Mouse (Mus musculus): ENCODE measurements around the gene Rab6b. TPM values are rescaled to one million over a fixed set of nuclear protein-coding genes. Genes with fewer than 3 reads are reported as not detected.

Rab6b gene
- polyA plus RNA-seq, 1 experiment from 2014 or later = 3.9 TPM

DNA sequence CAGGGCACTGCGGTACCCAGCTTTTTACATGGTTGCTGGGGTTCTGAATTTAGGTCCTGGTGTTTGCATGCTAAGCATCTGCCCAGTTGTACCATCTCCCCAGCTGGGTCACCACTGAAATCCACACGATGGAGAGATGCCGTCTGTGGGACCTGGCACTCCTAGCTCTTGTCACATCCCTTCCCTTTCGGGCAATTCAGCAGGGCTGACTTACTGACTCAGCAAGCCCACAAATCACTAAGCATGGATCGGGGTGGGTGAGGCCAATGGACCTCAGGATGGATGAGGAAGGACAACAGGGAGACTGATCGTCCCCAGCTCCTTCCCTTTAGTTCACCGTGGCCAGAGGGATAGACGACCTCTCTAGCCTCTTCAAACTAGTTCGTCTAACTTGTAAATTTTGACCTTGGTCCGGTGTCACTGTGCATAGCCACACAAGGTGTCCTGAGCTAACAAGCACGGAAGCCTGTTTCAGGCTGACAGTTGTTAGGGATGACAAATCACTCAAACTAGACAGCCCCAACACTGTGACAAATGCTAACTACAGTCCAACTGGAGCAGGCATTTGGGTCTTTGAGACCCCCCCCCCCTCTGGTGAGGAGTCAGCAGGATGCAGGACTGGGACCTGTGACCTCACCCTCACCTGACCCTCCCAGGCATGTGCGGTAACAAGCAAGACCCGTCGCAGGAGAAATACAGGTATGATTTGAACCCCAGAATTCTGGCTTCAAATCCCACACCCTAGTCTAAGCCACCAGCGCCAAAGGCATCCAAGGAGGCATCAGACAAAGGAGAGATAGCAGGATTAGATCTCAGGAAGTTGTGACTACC lies 117.7 kb downstream of the Rab6b start:
- WGBS = 84% methylated on average over 15 of the region's 15 CpGs
- Histone ChIP-seq H3K36me3 (no peaks in the 10 kb centered on the region), H3K4me2 (no peak overlapping the region), H3K9ac (replicated peaks) (no peak overlapping the region), H3K9me3 (no peaks in the 10 kb centered on the region), H3K27ac (no peak overlapping the region), H3K4me3 (replicated peaks) (no peak overlapping the region), H3K4me1 (replicated peaks) (peaks cover 5% of the 10 kb centered on the region; the same call in 1 of the 2 replicates), H3K27me3 (no peaks in the 10 kb centered on the region)
- no peak for ATAC-seq (ENCODE audit: insufficient number of reproducible peaks, insufficient read depth, low FRiP score, low TSS enrichment, low read depth)

DNA sequence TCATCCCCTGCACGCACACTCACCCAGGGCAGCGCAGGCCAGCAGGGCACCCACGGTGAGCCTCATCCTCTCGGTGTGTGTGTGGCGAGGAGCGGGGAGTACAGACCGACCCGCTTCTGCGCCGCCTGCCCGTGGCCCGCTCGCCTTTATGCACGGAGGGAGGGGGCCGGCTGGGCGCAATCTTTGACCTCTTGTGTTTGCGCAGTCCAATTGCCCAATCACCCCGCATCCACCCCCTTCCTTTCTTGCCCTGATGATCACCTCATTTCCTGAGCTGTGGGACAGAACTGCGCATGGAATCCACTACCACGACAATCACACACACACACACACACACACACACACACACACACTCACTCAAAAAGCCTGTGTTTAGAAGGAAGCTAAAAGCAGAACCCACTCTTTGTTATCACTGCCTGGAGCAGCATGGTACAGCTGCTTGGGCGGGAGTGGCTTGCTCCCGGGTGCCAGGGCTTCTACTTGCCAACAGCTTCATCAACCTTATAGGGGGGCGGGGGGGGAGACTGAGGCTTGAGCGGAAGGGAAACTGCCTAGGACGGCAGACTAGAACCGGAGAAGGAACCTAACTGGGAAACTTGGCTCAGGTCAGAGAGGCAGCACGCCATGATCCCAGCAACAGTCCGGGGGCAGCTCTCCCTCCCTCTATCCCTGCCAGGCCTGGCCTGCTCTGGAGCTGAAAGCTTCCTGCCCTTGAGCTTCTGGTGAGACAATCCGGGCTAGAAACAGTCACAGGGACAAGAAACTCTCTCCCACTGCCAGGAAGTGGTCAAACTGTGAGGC lies 118.8 kb downstream of the Rab6b start, which contains the start of the genes Gm20425 and Trf:
Gene Gm20425 (minus strand): TSS at position 157 of the 801 bp plus-strand sequence.
Gene Trf (minus strand): TSS at position 294 of the 801 bp plus-strand sequence.
- 58% methylated on average over 29 of the region's 29 CpGs for WGBS
- Histone ChIP-seq H3K4me3 (replicated peaks) (no peak within 1 kb of the TSS), H3K9ac (replicated peaks) (no peak within 1 kb of the TSS), H3K27ac (peak within 1 kb of the TSS; percentile 35; the same call in 1 of the 2 replicates), H3K4me1 (replicated peaks) (peaks cover 10% of the 10 kb centered on the region; the same call in 1 of the 2 replicates), H3K4me2 (peak within 1 kb of the TSS; percentile 27; the same call in 1 of the 2 replicates), H3K36me3 (no peaks in the 10 kb centered on the region), H3K27me3 (no peaks in the 10 kb centered on the region), H3K9me3 (no peaks in the 10 kb centered on the region)
- ATAC-seq (ENCODE audit: insufficient number of reproducible peaks, insufficient read depth, low FRiP score, low TSS enrichment, low read depth) = no peak

DNA sequence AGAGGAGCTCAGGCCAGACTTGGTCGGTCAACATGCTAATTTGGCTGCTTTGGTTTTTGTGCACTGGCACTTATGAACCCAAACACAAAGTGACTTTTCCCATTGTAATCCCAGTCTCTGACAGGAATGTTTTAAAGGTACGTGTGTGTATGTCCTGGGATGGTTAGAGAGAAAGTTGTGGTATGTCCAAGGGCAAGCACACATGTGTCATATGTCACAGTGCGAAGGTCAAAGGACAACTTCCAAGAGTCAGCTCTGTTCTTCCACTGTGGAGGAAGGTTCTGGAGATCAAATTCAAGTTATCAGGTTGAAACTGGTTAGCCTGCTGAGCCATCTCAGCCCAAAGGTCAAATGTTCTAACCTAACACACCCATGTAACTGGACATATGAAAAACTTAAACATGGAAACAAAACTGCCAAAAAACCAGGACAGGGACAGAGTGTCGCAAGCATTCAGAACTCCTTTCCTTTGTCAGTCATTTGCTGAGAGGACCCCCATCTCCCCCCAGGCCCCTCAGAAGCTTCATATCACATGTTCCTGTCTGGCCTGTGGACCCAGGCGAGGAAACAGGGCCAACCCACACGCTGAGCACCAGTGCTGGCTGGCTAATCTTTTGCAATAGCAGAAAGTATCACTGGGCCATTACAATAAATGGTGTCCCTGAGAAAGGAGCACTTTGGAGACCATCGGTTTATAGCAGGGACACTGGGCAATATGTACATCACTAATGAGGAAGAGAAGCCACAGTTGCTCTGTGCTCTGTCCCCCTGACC lies 120.8 kb downstream of the Rab6b start:
- Histone ChIP-seq H3K4me1 (replicated peaks) (peaks cover 10% of the 10 kb centered on the region; the same call in 1 of the 2 replicates), H3K36me3 (no peaks in the 10 kb centered on the region), H3K9ac (replicated peaks) (no peak overlapping the region), H3K9me3 (no peaks in the 10 kb centered on the region), H3K27ac (no peak overlapping the region), H3K27me3 (no peaks in the 10 kb centered on the region), H3K4me2 (no peak overlapping the region), H3K4me3 (replicated peaks) (no peak overlapping the region)
- ATAC-seq (ENCODE audit: insufficient number of reproducible peaks, insufficient read depth, low FRiP score, low TSS enrichment, low read depth) = no peak
- WGBS = 86% methylated on average over 7 of the region's 7 CpGs

DNA sequence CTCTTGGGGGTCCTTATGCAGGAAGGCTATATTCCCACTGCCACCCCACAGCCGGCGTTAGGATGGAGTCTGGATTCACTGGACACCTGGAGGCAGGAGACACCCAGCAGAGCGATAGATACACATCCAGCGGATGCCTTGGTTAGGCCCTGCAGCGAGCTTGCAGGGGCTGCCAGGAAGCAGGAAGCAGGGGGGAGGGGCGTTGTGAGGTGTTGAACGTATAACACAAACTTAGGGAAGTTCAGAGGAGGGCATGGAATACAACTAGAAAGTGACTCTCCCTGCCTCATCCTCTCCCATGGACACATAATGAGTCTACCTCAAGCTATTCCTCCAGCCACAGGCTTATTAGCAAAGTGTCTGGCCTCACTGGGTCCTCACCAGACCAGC lies 121.4 kb downstream of the Rab6b start:
- H3K27me3 ChIP-seq = no peaks in the 10 kb centered on the region
- H3K27ac ChIP-seq = no peak overlapping the region
- H3K4me2 ChIP-seq = no peak overlapping the region
- H3K4me1 ChIP-seq (replicated peaks) = peaks cover 10% of the 10 kb centered on the region; the same call in 1 of the 2 replicates
- no peak overlapping the region for H3K9ac ChIP-seq (replicated peaks)
- ATAC-seq (ENCODE audit: insufficient number of reproducible peaks, insufficient read depth, low FRiP score, low TSS enrichment, low read depth) = no peak
- H3K36me3 ChIP-seq = no peaks in the 10 kb centered on the region
- WGBS = 61% methylated on average over 7 of the region's 7 CpGs
- no peaks in the 10 kb centered on the region for H3K9me3 ChIP-seq
- no peak overlapping the region for H3K4me3 ChIP-seq (replicated peaks)

DNA sequence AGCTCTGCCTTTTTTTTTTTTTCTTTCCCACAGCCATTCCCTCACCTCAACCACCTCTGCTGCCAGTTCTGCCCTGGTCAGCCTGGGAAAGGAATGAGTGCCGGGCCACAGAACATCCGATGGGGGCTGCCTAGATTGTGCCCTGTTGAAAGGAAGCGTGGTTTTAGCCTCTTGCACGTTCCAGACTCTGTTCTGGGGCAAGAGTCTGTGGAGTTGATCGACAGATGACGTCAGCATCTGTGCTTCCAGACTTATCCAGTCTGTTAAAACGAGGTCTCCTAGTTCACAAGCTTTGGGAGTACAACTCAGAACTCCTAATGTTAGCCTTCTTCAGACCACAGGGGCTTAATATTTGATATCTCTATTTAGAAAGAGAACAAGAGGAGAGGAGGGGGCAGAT lies 122.5 kb downstream of the Rab6b start:
- peak overlapping the region; percentile 53; the same call in 1 of the 2 replicates for H3K27ac ChIP-seq
- peaks cover 10% of the 10 kb centered on the region; the same call in 1 of the 2 replicates for H3K4me1 ChIP-seq (replicated peaks)
- ATAC-seq (ENCODE audit: insufficient number of reproducible peaks, insufficient read depth, low FRiP score, low TSS enrichment, low read depth) = no peak
- no peak overlapping the region for H3K4me3 ChIP-seq (replicated peaks)
- no peaks in the 10 kb centered on the region for H3K27me3 ChIP-seq
- H3K9ac ChIP-seq (replicated peaks) = no peak overlapping the region
- H3K9me3 ChIP-seq = no peaks in the 10 kb centered on the region
- 80% methylated on average over 7 of the region's 7 CpGs for WGBS
- H3K4me2 ChIP-seq = no peak overlapping the region
- no peaks in the 10 kb centered on the region for H3K36me3 ChIP-seq

DNA sequence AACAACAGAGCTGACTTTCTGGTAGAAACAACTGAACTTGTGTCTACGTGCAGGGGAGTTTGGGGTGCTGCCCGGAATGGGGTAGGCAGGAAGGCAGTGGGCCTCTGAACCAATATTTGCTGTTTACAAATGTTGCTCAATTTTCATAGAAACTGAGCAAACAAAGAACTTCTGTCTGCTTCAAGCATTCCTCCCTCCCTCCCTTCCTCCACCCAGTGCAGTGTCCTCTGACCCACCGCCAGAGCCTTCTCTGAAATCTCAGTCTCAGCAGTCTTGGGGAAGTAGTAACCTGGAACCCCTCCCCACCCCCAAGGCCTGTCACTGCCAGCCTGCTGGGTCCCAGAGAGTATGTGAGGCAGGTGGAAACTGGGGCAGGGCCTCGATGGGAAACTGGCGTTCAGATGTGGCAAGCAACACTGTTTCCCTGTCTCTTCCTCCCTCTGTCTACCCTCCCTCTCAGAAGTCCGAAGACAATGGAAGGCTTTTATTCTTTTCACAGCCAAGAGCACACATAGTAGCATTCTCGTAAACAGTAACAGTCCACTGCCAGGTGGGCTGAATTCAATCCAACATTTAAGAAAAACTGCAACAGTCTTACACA lies 123.1 kb downstream of the Rab6b start:
- peaks cover 10% of the 10 kb centered on the region; the same call in 1 of the 2 replicates for H3K4me1 ChIP-seq (replicated peaks)
- H3K4me2 ChIP-seq = no peak overlapping the region
- H3K27ac ChIP-seq = peak overlapping the region; percentile 53; the same call in 1 of the 2 replicates
- H3K9ac ChIP-seq (replicated peaks) = no peak overlapping the region
- H3K36me3 ChIP-seq = no peaks in the 10 kb centered on the region
- no peaks in the 10 kb centered on the region for H3K9me3 ChIP-seq
- WGBS = 62% methylated on average over 7 of the region's 7 CpGs
- no peak for ATAC-seq (ENCODE audit: insufficient number of reproducible peaks, insufficient read depth, low FRiP score, low TSS enrichment, low read depth)
- no peak overlapping the region for H3K4me3 ChIP-seq (replicated peaks)
- H3K27me3 ChIP-seq = no peaks in the 10 kb centered on the region

Other genes with a start within 250 kb of the Rab6b start
- gene Slco2a1, start 123.1 kb upstream of the Rab6b start, polyA plus RNA-seq (2016; fragmentation: Nextera tagmentation; extraction: Ambion mirVana) = 1.0 and 1.2 TPM in 2 replicates
- gene Srprb, start 90.3 kb downstream of the Rab6b start, polyA plus RNA-seq (2016; fragmentation: Nextera tagmentation; extraction: Ambion mirVana) = 55.1 and 58.0 TPM in 2 replicates
- 1.1 TPM in 1 of 2 replicates, not detected in the other for gene Gm20425, start 118.5 kb downstream of the Rab6b start, polyA plus RNA-seq (2016; fragmentation: Nextera tagmentation; extraction: Ambion mirVana)
- 7.9 and 13.0 TPM in 2 replicates for gene Trf, start 118.7 kb downstream of the Rab6b start, polyA plus RNA-seq (2016; fragmentation: Nextera tagmentation; extraction: Ambion mirVana)
- 3.8 and 4.0 TPM in 2 replicates for gene 1300017J02Rik, start 193.3 kb downstream of the Rab6b start, polyA plus RNA-seq (2016; fragmentation: Nextera tagmentation; extraction: Ambion mirVana)
- 94.8 and 96.0 TPM in 2 replicates for gene Topbp1, start 193.4 kb downstream of the Rab6b start, polyA plus RNA-seq (2016; fragmentation: Nextera tagmentation; extraction: Ambion mirVana)